Mouse (Mus musculus) regulatory T cell (primary cell): ENCODE results near the gene Ganab.

Experiments used
- in situ Hi-C: fragments of 300-600 bp; cut with MboI, MseI; formaldehyde crosslinking; loops from one replicate; pipeline ENCODE4 v1.15.1; 2025; ENCODE audit warnings: high pct_unique_total_duplicates

Gene Ganab

GRCm38 (mm10) chr19:8965075-8965474, 67.2 kb downstream of the Ganab start:
- in situ Hi-C loops = loop anchor here (10.0 kb wide), 1 partner anchor 60 kb away; no protein-coding TSS in a partner anchor

GRCm38 (mm10) chr19:8965771-8966170, 67.9 kb downstream of the Ganab start:
- in situ Hi-C loops = loop anchor here (10.0 kb wide), 1 partner anchor 61 kb away; no protein-coding TSS in a partner anchor

- in situ Hi-C loops = loop anchor here (10.0 kb wide), 1 partner anchor 61 kb away; no protein-coding TSS in a partner anchor
These were observed 68.3 kb downstream of the Ganab start for GRCm38 (mm10) chr19:8966198-8966589.
